Mouse (Mus musculus) frontal cortex, postnatal 14 days (tissue): ENCODE measurements around the gene Krcc1.

Experiments
- DNase-seq, 2 experiments: peaks; one replicate each; pipeline ENCODE4 v3.0.0; 2022; ENCODE audit warnings: low spot score in 2 of 2

The Krcc1 gene

GRCm38 (mm10) chr6:71271389-71272315 is at the start of gene Krcc1:
Gene Krcc1 (plus strand): TSS chr6:71271677.
- peak; percentile 93 to 95 for DNase-seq

GRCm38 (mm10) chr6:71224184-71224943 is 47.1 kb upstream of the Krcc1 start:
- DNase-seq, result no peak

DNA sequence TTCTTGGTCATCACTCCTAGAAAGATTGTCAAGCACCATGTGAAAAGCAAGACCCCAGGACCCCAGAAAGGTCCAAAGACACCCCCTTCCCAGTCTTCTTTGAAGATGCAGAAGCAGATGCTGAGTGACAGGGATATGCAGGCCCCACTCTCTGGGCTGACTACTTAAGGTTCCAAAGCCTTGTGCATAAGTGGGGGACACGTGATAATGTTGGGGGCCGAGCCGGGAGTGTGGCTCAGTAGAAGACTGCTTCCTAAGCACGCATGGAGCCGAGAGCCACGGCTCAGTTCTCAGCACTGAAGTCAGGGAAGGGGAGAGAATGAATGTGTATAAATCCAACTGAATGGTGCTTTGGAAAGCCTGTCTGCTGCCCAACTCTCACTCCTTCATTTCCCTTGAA is 44.9 kb upstream of the Krcc1 start:
- no peak for DNase-seq

DNA sequence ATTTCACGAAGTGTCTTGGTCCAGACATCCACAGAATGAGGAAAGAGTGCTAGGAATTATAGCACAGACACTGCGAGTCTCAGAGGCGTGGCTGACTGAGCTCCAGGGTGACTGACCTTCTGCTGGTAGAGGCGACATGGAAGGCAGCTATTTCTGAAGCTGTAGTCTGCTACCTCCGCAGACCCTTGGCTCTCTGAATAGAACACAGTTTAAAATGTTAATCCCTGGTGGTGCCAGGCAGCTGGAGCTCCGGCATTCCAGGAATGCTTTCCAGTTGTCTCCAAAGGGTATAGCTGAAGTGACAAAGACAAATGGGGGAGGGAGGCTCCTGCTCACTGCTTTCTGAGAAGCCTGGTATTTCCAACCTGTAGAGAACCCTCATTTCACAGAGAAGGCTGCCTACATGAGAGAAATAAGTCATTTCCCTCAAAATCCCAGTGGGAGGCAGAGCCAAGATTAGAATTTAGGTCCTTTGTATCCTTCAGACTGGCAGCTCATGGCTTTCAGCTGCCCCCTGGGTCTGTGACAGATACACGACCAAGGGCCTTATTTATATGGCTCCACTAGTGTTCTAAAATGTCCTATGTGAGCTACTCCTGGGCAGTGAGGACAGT is 44.2 kb upstream of the Krcc1 start:
- no peak for DNase-seq

DNA sequence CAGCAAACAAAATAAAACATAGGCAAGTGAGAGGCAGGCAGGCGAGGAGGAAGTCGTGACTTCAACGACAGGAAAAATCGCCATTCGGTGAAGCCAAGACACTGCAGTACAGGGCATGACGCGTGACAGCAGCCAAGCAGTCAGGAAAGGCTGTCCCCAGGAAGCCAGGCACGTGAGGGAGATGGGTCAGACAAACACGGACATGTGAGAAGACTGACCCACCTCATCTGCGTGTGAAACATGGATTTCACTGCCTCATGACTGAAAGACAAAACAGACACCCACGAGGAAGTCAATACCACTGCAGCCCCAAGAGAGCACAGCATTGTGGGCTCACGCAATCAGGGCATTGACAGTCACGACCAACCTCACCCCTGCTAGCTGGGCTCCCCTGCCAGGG is 36.4 kb upstream of the Krcc1 start:
- DNase-seq, result no peak

DNA sequence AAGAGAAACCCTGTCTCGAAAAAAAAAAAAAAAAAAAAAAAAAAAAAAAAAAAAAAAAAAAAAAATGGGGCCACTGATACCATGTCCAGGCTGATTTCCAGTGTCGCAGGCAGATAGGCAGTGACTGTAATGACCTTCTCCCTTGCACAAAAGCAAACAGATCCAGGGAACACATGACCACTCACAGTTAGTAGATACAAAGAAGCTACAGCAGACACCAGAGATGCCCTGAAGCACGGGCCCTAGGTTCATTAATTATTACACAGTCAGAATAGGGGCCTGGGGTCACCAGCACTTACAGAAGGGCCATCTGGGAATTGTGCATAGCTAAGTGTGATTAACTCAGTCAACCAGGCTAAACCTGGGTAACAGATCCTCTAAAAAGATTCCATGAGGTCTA is 35.5 kb upstream of the Krcc1 start:
- DNase-seq, result no peak

- no peak for DNase-seq
These were observed 35.0 kb upstream of the Krcc1 start for GRCm38 (mm10) chr6:71236506-71236905.

- no peak for DNase-seq
These were observed 34.4 kb upstream of the Krcc1 start for GRCm38 (mm10) chr6:71237031-71237431.

GRCm38 (mm10) chr6:71239069-71239750 is 32.3 kb upstream of the Krcc1 start:
- DNase-seq, result no peak

- DNase-seq, result no peak
These were observed 30.6 kb upstream of the Krcc1 start for GRCm38 (mm10) chr6:71240831-71241230.

DNA sequence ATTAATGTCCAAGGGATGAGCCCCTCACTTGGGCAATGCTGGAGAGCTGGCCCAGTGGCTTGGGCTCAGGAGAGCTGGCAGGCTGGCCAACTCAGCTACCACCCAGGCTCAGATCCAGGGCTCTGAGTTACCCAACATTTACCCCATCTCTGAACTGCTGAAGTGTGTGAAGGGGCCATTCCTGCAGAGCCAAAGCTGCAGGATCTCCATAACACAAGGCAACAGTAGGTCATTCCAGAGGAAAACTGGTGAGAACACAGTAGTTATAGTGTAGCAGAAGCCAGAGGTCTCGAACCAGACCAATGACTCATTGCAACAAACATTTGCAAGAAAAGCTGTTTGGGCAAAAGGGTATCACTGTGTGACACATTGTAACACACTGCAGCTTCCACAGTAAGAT is 28.7 kb upstream of the Krcc1 start:
- DNase-seq, result no peak

- no peak for DNase-seq
These were observed 28.2 kb upstream of the Krcc1 start for GRCm38 (mm10) chr6:71243258-71243657.

DNA sequence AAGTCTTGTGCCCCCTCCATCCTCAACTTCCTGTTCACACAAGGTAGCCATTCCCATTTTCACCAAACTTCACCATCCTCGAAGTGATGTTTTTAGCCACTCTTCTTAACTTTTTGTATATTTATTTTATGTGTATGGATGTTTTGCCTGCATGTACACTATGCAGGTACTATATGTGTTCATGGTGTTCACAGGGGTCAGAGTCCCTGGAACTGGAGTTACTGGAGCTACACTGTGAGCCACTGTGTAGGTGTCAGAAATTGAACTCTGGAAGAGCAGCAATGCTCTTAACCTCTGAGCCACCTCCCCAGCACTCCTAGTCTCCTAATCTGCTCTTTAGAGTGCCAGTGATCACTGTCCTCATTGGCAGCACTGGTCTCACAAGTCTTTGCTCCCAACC is 23.1 kb upstream of the Krcc1 start:
- DNase-seq, result no peak

- no peak for DNase-seq
These were observed 21.9 kb upstream of the Krcc1 start for GRCm38 (mm10) chr6:71249615-71250014.

GRCm38 (mm10) chr6:71250951-71251350 is 20.5 kb upstream of the Krcc1 start:
- DNase-seq, result no peak

DNA sequence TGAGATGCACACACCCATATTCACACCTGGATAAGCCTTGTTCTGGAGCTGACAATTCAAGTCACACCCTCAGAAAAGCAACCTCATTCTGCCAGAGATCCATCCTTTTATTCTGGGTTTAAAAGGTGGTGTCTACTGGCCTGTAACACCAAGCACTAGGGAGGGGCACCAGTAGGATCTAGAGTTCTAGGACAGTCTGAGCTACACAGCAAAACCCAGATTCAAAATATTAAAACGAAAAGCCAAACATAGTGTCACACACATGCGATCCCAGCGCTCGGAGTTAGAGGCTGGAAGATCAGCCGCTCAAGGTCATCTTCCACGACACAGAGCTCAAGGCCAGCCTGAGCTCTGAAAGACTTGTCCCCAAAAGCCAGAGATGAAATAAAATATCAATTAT is 17.0 kb upstream of the Krcc1 start:
- no peak for DNase-seq

GRCm38 (mm10) chr6:71256166-71256565 is 15.3 kb upstream of the Krcc1 start:
- DNase-seq, result no peak

GRCm38 (mm10) chr6:71257375-71257774 is 14.1 kb upstream of the Krcc1 start:
- no peak for DNase-seq

- no peak for DNase-seq
These were observed 12.9 kb upstream of the Krcc1 start for GRCm38 (mm10) chr6:71258562-71258961.

GRCm38 (mm10) chr6:71259166-71259565 is 12.3 kb upstream of the Krcc1 start:
- DNase-seq, result no peak

DNA sequence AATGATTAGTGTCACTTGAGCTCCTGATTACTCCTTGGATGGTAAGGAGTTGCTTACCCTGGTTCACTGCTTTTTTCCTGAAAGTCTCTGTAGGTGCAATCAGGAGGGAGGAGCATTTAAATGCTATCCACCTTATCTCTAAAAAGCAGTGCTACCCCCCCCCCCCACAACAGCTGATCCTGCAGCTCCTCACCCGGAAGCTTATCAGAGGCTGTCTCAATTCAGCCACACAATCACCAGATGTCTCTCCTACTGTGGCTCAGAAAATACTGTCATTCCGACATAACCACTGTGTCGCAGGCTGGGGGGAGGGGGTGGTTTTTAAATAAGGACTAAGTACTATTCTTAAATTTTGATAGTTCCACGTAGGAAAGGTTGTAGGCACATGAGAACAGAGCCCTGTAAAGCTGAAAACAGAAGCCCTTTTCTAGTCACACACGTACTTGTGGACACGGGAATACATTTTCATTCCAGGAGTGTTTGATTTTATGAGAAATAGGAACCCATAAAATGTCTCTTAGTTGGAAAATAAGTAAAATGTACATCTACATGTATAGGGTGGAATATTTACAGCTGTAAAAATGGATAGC is 11.3 kb upstream of the Krcc1 start:
- no peak for DNase-seq

- no peak for DNase-seq
These were observed 10.4 kb upstream of the Krcc1 start for GRCm38 (mm10) chr6:71261060-71261459.
